Mouse (Mus musculus) NIH3T3 (cell line): Measurements from ENCODE around the gene Mtif3.

Experiments
- DNase-seq: peaks from one replicate; pipeline ENCODE4 v3.0.0-alpha.2; 2012; ENCODE audit warnings: low read depth

The Mtif3 gene

GRCm38 (mm10) chr5:146963118-146963936 lies at the start of gene Mtif3:
Gene Mtif3, minus strand, starts transcription at chr5:146963800.
- DNase-seq, result peak; percentile 90

GRCm38 (mm10) chr5:147011333-147011732 lies 47.7 kb upstream of the Mtif3 start:
- peak; percentile 49 for DNase-seq

- no peak for DNase-seq
These were observed 39.7 kb upstream of the Mtif3 start for GRCm38 (mm10) chr5:147003303-147003702.

- DNase-seq, result no peak
These were observed 37.7 kb upstream of the Mtif3 start for GRCm38 (mm10) chr5:147001312-147001711.

- DNase-seq, result no peak
These were observed 35.2 kb upstream of the Mtif3 start for GRCm38 (mm10) chr5:146998802-146999201.

GRCm38 (mm10) chr5:146996812-146997211 lies 33.2 kb upstream of the Mtif3 start:
- DNase-seq, result no peak

GRCm38 (mm10) chr5:146994973-146995372 lies 31.4 kb upstream of the Mtif3 start:
- DNase-seq, result no peak

GRCm38 (mm10) chr5:146993509-146993908 lies 29.9 kb upstream of the Mtif3 start:
- DNase-seq, result peak; percentile 73

- DNase-seq, result no peak
These were observed 25.5 kb upstream of the Mtif3 start for GRCm38 (mm10) chr5:146989051-146989450.

- peak; percentile 62 for DNase-seq
These were observed 24.0 kb upstream of the Mtif3 start for GRCm38 (mm10) chr5:146987588-146987987.

GRCm38 (mm10) chr5:146985725-146986433 lies 22.3 kb upstream of the Mtif3 start:
- no peak for DNase-seq

GRCm38 (mm10) chr5:146983216-146983615 lies 19.6 kb upstream of the Mtif3 start:
- peak; percentile 83 for DNase-seq

GRCm38 (mm10) chr5:146981376-146981775 lies 17.8 kb upstream of the Mtif3 start:
- no peak for DNase-seq

GRCm38 (mm10) chr5:146974781-146975123 lies 11.2 kb upstream of the Mtif3 start:
- no peak for DNase-seq

- peak; percentile 22 for DNase-seq
These were observed 10.5 kb upstream of the Mtif3 start for GRCm38 (mm10) chr5:146973858-146974780.

- DNase-seq, result no peak
These were observed 9.8 kb upstream of the Mtif3 start for GRCm38 (mm10) chr5:146973353-146973752.

- no peak for DNase-seq
These were observed 8.4 kb upstream of the Mtif3 start for GRCm38 (mm10) chr5:146971776-146972561.

GRCm38 (mm10) chr5:146968695-146969393 lies 5.2 kb upstream of the Mtif3 start:
- DNase-seq, result no peak

GRCm38 (mm10) chr5:146963937-146964278 lies 308 bp upstream of the Mtif3 start:
- DNase-seq, result no peak

GRCm38 (mm10) chr5:146956678-146957077 lies 6.9 kb downstream of the Mtif3 start:
- no peak for DNase-seq

GRCm38 (mm10) chr5:146955651-146956050 lies 7.9 kb downstream of the Mtif3 start:
- DNase-seq, result no peak
